Mouse (Mus musculus): ENCODE measurements around the gene Ube2e1. TPM values are rescaled to one million over a fixed set of nuclear protein-coding genes. Genes with fewer than 3 reads are reported as not detected.
A peak's percentile ranks its signal among the peaks of the same experiment; 100 is the strongest.
"Not testable (repeated sequence)": the region's sequence is repeated elsewhere in the genome, so short reads cannot be mapped to it uniquely, and the experiment has no call there.

The Ube2e1 gene
- polyA plus RNA-seq, 1 experiment, result 90.5 TPM

- no peak for DNase-seq (ENCODE audit: low spot score)
These were observed 89.9 kb downstream of the Ube2e1 start for GRCm38 (mm10) chr14:18241786-18242185.

DNA sequence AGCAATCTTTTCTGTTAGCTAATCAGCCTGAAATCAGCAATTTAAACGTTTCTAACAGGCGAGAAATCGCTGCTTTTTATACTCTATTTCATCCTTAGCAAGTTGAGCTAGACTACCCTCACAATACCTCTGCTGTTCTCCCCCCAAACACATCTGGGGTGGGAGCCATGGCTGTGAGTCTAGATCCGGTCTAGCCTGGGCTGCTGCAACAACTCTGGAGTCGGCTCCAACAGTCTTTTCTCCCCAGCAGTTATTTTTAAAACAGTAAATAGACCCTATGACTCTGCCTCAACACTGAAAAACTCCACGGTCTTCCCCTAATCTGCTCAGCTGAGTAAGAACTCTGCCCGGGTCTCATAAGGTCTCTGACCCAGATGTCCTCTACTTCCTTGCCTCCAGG is 91.5 kb downstream of the Ube2e1 start:
- no peak for DNase-seq (ENCODE audit: low spot score)

DNA sequence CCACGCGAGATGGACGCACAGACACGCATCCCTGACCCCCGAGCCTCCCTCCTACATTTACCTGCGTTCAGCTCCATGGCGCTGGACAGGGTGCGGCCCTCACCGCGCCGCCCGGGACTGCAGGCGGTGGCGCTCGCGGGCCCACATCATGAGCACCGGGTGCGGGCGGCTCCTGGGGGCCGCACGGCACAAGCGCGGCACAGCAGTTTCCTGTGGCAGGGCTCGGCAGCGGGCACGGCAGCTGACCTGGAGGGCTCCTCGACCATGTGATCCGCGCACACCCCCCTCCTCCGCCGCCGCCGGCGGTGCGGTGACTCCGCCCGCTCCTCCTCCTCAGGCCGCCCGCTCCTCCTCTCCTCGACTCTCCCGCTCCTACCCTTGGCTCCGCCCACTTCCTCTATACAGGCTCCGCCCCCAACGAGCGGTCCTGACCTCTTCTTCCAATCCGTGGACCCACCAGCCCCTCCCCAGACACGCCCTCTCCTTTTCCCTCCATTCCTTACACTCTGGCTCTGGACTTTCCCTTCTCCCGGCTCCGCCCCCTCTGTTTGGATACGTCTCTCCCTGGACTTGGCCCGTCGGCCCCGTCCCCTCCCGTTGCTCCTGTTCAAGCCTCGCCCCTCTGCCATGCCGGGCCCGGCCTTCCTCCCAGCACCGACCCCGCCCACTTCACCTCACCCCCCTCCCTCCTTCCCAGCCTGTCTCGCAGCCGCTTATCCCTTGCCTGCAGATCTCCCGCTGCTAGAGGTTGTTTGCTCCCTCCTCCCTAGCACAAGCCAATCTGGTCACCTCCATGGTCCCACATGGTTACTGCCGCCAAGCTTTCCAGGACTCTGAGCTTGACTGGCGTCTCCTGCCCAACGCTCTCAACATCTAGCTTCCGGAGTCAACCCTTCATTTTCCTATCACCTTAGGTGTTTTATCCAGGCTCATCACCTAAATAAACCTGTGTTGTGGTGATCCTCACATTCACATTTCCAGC is 92.6 kb downstream of the Ube2e1 start, which contains the start of gene Nr1d2:
TSS of gene Nr1d2 (minus strand) at position 378 of the 982 bp plus-strand sequence.
- DNase-seq (ENCODE audit: low spot score), result peak; percentile 93

DNA sequence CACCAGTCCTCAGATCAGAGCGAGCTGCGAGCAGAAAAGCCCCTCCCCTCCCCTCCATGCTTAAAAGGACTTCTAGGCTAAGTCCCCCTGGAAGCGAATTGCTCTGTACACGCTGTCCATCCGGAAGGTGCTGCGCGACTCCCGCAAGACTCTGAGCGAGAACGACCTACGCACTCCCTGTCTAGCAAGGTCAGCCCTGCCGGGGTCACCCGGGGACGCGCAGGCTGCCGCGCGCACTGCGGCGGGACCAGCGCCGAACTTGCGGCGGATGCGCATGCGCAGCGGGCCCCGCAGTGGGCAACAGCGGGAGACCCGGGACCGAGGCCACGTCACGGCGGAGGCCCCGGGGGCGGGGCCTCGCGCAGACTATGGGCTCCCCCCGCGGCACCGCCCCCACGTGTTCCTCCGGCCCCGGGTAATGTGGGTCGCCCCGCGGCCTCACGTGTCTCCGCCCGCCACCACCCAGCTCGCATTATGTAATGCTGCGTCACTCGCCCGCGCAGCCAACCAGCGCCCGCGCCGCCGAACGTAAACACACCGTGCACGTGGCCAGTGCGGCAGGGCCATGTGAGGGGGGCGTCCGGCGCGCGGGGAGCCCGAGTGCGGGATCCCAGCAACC is 93.4 kb downstream of the Ube2e1 start:
- DNase-seq (ENCODE audit: low spot score), result peak; percentile 99

DNA sequence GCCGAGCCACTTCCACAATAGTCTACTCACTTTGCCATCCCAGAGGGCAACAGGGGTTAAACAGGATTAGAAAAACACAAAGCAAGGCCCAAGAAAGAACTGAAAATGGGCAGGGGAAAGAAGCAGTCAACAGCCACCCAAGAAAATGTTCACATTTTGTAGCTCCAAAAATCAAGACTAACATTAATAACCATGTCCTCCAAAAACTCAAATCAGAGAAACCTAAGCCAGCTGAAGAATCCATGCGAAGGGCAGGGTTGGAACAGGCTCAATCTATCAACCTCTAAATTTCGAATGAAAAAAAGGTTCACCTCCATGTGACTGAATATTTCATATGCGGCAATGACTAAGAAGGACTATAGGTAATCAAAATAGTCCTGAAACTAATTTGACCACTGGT is 94.3 kb downstream of the Ube2e1 start:
- DNase-seq (ENCODE audit: low spot score), result no peak

- not testable (repeated sequence) for DNase-seq (ENCODE audit: low spot score)
These were observed 95.0 kb downstream of the Ube2e1 start for GRCm38 (mm10) chr14:18236496-18237235.

DNA sequence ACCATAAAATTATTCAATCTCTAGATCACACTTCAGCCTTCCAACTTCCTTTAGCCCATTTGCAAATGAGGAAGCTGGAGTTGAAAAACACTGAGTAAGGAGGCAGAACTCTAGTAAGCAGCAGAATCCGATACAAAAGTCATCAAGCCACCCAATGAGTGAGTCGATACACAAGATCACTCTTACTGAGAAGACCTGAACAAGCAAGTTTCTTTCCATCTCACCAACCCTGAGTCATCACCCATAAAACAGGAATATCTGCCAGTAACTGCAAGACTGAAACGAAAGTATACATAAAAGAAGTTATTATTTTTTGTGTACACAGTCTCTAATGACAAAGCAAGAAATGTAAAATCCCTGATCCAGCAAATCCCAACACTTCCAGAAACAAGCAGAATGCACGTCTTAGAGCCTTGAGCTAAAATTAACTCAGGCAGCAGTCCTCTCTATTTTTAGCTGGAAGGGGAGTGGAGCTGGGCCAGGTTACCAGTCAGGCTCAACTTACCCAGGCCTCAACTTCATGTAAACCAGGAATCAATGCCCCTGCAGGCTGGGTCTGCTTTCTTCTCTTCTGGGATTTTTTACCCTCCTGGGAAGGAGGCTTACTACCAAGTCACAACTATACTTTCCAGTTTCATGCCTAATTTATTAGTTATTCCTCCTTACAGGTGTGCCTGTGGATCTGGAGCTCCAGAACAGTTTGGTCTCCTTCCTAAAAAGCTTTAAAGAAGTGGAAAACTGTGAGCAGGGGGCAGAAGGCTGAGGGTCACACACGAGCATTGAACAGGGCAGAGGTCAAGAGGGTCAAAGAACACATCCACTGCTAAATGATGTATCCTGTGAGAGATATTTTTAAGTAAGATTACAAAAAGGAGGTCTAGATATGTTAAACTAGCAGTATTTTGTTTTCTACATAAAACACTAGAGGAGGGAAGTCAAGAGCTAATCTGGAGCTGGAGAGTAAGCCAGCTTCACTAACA is 97.4 kb downstream of the Ube2e1 start:
- no peak for DNase-seq (ENCODE audit: low spot score)

DNA sequence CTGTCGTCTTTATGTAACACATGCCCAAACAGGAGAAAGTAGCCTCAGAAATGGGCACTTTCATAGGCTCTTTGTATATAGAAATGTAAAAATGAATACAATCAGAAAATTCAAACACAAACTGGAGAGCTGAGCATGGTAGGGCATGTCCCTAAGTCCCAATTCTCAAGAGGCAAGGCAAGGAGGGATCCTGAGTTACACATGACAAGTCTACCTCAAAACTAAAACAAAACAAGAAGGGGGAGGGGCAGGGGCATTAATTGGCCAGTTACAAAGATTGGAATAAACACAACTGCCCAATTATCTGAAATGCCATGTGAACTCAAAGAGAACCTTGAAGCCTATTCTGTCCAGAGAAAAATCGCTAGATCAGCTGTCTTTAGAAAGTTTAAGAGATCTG is 98.6 kb downstream of the Ube2e1 start:
- no peak for DNase-seq (ENCODE audit: low spot score)

Other genes with a start within 250 kb of the Ube2e1 start
- 58.3 and 77.6 TPM in 2 replicates for gene Nr1d2, start 92.7 kb downstream of the Ube2e1 start, polyA plus RNA-seq (2012; rRNA removed)
- 29.8 and 35.2 TPM in 2 replicates for gene Nkiras1, start 60.7 kb downstream of the Ube2e1 start, polyA plus RNA-seq (2012; rRNA removed)
- 740 and 767 TPM in 2 replicates for gene Rpl15, start 60.5 kb downstream of the Ube2e1 start, polyA plus RNA-seq (2012; rRNA removed)

Data from urinary bladder, adult 2 months (tissue).